Mouse (Mus musculus) bone marrow, adult 2 months (tissue): ENCODE results near the gene Usp33. TPM values are rescaled to one million over a fixed set of nuclear protein-coding genes. Genes with fewer than 3 reads are reported as not detected.

Experiments used
- H3K27ac ChIP-seq: fragments of 200-500 bp; 2 replicates; pipeline ENCODE4 v1.5.1; 2012; ENCODE audit warnings: low read depth, mild to moderate bottlenecking, control low read depth, inconsistent platforms, low read length; ENCODE audit not compliant: control insufficient read depth, poor library complexity, insufficient read depth
- H3K4me1 ChIP-seq: fragments of 200-500 bp; 2 replicates; pipeline ENCODE4 v1.6.1; 2011; ENCODE audit warnings: low read length; ENCODE audit not compliant: control insufficient read depth, insufficient read depth
- H3K4me3 ChIP-seq: fragments of 200-500 bp; replicated peaks from 2 replicates; pipeline ENCODE3; 2011; ENCODE audit warnings: mild to moderate bottlenecking, low read depth, low read length, control low read depth; ENCODE audit not compliant: control insufficient read depth
- CTCF ChIP-seq: fragments of 200-500 bp; IDR thresholded peaks from 2 replicates; pipeline ENCODE4 v1.5.1; 2011; ENCODE audit warnings: low read length, control low read depth; ENCODE audit not compliant: control insufficient read depth, insufficient read depth
- POLR2A ChIP-seq: fragments of 200-500 bp; IDR thresholded peaks from 2 replicates; pipeline ENCODE4 v1.6.1; 2011; ENCODE audit warnings: low read depth, mild to moderate bottlenecking, control low read depth, low read length, borderline replicate concordance; ENCODE audit not compliant: control insufficient read depth
- WGBS: fragments of 180-500 bp; shearing (Covaris S2); methylation state at CpG from one replicate; pipeline ENCODE4 v1.1.7; 2018; 5-methylcytosine and 5-hydroxymethylcytosine counted together
- polyA plus RNA-seq: library from polyadenylated mRNA; stranded (reverse); fragments of >200 nt; gene quantifications from 2 replicates; pipeline ENCODE4 v1.2.4, GENCODE M21; 2011; ENCODE audit warnings: low replicate concordance; ENCODE audit not compliant: missing spikeins, insufficient read depth, insufficient read length

The Usp33 gene
- polyA plus RNA-seq: 16.6 and 29.3 TPM in 2 replicates

GRCm38 (mm10) chr3:152345732-152346632 lies at the start of gene Usp33:
Usp33 (plus strand) TSS chr3:152346478.
- TF ChIP-seq CTCF: no peak
- TF ChIP-seq POLR2A: peak; percentile 78; the same call in 1 of the 2 replicates
- H3K4me3 ChIP-seq: peak within 1 kb of the TSS; percentile 96
- H3K27ac ChIP-seq: peak within 1 kb of the TSS; percentile 84
- WGBS: 7% methylated on average over 44 of the region's 44 CpGs
- peaks cover 3% of the 10 kb centered on the region for H3K4me1 ChIP-seq

GRCm38 (mm10) chr3:152300376-152301337 lies 45.6 kb upstream of the Usp33 start:
- Histone ChIP-seq H3K27ac (no peak overlapping the region), H3K4me1 (no peaks in the 10 kb centered on the region), H3K4me3 (no peak overlapping the region)
- 83% methylated on average over 14 of the region's 14 CpGs for WGBS
- TF ChIP-seq POLR2A (no peak), CTCF (no peak)

GRCm38 (mm10) chr3:152302991-152303390 lies 43.3 kb upstream of the Usp33 start:
- H3K4me3 ChIP-seq: no peak overlapping the region
- 93% methylated on average over 9 of the region's 9 CpGs for WGBS
- no peak overlapping the region for H3K27ac ChIP-seq
- H3K4me1 ChIP-seq: no peaks in the 10 kb centered on the region
- no peak for TF ChIP-seq POLR2A
- TF ChIP-seq CTCF: no peak

GRCm38 (mm10) chr3:152304093-152304815 lies 42.0 kb upstream of the Usp33 start:
- H3K27ac ChIP-seq: no peak overlapping the region
- no peak for TF ChIP-seq POLR2A
- no peak for TF ChIP-seq CTCF
- WGBS: 76% methylated on average over 6 of the region's 6 CpGs
- H3K4me3 ChIP-seq: no peak overlapping the region
- H3K4me1 ChIP-seq: no peaks in the 10 kb centered on the region

GRCm38 (mm10) chr3:152305080-152305479 lies 41.2 kb upstream of the Usp33 start:
- Histone ChIP-seq H3K4me3 (no peak overlapping the region), H3K27ac (no peak overlapping the region), H3K4me1 (no peaks in the 10 kb centered on the region)
- WGBS: 84% methylated on average over 8 of the region's 8 CpGs
- TF ChIP-seq POLR2A (no peak), CTCF (no peak)

GRCm38 (mm10) chr3:152305971-152306370 lies 40.3 kb upstream of the Usp33 start:
- Histone ChIP-seq H3K4me1 (no peaks in the 10 kb centered on the region), H3K4me3 (no peak overlapping the region), H3K27ac (no peak overlapping the region)
- TF ChIP-seq CTCF (no peak), POLR2A (no peak)
- WGBS: 86% methylated on average over 4 of the region's 4 CpGs

- Histone ChIP-seq H3K4me3 (no peak overlapping the region), H3K4me1 (no peaks in the 10 kb centered on the region), H3K27ac (no peak overlapping the region)
- 76% methylated on average over 10 of the region's 10 CpGs for WGBS
- TF ChIP-seq CTCF: no peak
- no peak for TF ChIP-seq POLR2A
Measured at GRCm38 (mm10) chr3:152308485-152309249, 37.6 kb upstream of the Usp33 start.
